Mouse (Mus musculus): Measurements from ENCODE around the gene Gm21887.
"Not testable (repeated sequence)": the region's sequence is repeated elsewhere in the genome, so short reads cannot be mapped to it uniquely, and the experiment has no call there.

Gm21887 gene

DNA sequence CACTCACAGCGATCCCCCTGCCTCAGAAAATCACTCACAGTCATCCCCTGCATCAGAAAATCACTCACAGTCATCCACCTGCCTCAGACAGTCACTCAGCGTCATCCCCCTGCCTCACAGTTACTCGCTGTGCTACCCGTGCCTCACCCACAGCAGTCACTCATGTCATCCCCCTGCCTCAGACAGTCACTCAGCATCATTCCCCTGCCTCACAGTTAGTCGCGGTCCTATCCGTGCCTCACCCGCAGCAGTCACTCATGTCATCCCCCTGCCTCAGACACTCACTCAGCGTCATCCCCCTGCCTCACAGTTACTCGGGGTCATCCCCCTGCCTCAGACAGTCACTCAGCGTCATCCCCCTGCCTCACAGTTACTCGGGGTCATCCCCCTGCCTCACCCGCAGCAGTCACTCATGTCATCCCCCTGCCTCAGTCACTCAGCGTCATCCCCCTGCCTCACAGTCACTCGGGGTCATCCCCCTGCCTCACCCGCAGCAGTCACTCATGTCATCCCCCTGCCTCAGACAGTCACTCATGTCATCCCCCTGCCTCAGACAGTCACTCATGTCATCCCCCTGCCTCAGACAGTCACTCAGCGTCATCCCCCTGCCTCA is 13.4 kb upstream of the Gm21887 start:
- not testable (repeated sequence) for ATAC-seq (ENCODE audit: insufficient number of reproducible peaks, low FRiP score, low TSS enrichment)

DNA sequence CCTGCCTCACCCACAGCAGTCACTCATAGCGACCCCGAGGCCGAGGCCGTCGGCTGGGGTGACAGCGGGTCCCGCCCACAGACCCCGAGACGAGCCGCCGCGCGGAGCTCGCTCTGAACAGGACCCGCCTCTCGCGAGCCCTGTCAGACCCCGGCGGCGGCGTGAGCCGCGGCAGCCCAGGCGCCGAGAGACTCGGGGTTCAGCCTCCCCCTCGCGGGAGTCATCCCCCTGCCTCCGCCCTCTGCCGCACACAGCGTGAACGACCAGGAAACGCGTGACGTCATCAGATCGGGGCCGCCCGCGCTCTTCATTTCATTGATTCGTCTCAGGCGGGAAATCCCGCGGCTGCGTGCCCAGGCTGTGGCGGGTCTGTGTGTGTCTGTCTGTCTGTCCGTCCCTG is 12.5 kb upstream of the Gm21887 start:
- ATAC-seq (ENCODE audit: insufficient number of reproducible peaks, low FRiP score, low TSS enrichment), result not testable (repeated sequence)

GRCm38 (mm10) chrX:169997456-169997853 is 12.0 kb upstream of the Gm21887 start:
- not testable (repeated sequence) for ATAC-seq (ENCODE audit: insufficient number of reproducible peaks, low FRiP score, low TSS enrichment)

DNA sequence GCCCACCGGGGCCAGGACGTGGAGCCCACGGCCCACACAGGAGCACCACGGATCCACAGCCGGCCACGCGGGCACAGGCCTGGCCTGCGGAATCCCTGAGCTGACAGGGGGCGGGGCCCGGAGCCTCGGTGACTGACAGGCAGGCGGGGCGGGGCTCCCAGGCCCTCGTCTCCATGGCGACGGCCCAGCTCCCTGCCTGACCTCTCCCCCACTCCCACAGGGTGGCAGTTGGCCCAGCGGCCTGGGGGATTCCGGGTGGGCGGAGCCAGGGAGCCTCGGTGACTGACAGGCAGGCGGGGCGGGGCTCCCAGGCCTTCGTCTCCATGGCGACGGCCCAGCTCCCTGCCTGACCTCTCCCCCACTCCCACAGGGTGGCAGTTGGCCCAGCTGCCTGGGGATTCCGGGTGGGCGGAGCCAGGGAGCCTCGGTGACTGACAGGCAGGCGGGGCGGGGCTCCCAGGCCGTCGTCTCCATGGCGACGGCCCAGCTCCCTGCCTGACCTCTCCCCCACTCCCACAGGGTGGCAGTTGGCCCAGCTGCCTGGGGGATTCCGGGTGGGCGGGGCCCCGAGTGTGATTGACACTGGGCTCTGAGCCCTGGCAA is 11.5 kb upstream of the Gm21887 start:
- peak; percentile 23; the same call in 1 of the 2 replicates for ATAC-seq (ENCODE audit: insufficient number of reproducible peaks, low FRiP score, low TSS enrichment)

DNA sequence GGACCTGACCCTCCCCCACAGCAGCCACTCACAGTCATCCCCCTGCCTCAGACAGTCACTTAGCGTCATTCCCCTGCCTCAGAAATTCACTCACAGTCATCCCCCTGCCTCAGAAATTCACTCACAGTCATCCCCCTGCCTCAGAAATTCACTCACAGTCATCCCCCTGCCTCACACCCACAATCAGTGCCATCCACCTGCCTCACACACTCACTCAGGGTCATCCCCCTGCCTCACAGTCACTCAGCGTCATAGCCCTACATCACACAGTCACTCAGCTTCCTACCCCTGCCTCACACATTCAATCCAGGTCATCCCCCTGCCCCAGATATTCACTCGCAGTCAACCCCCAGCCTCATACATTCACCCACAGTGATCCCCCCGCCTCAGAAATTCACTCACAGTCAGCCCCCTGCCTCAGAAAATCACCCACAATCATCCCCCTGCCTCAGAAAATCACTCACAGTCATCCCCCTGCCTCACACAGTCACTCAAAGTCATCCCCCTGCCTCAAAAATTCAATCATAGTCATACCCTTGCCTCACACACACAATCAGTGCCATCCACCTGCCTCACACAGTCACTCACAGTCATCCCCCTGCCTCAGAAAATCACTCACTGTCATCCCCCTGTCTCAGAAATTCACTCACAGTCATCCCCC is 10.8 kb upstream of the Gm21887 start:
- ATAC-seq (ENCODE audit: insufficient number of reproducible peaks, low FRiP score, low TSS enrichment), result not testable (repeated sequence)

DNA sequence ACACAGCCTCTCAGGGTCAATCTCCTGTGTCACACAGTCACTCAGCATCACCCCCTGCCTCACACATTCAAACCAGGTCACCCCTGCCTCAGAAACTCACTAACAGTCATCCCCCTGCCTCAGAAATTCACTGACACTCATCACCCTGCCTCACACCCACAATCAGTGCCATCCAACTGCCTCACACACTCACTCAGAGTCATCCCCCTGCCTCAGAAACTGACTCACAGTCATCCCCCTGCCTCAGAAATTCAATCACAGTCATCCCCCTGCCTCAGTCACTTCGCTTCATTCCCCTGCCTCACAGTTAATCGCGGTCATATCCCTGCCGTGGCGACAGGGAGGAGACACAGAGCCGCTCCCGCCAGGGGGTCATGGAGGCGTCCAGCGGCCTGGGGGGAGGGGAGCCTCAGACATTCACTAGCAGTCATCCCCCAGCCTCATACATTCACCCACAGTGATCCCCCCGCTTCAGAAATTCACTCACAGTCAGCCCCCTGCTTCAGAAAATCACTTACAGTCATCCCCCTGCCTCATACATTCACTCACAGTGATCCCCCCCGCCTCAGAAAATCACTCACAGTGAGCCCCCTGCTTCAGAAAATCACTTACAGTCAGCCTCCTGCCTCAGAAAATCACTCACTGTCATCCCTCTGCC is 10.1 kb upstream of the Gm21887 start:
- ATAC-seq (ENCODE audit: insufficient number of reproducible peaks, low FRiP score, low TSS enrichment), result not testable (repeated sequence)

GRCm38 (mm10) chrX:169999912-170000641 is 9.4 kb upstream of the Gm21887 start:
- 0 out of 2 replicates have a peak, but pooled peaks have one; percentile 47 for ATAC-seq (ENCODE audit: insufficient number of reproducible peaks, low FRiP score, low TSS enrichment)

DNA sequence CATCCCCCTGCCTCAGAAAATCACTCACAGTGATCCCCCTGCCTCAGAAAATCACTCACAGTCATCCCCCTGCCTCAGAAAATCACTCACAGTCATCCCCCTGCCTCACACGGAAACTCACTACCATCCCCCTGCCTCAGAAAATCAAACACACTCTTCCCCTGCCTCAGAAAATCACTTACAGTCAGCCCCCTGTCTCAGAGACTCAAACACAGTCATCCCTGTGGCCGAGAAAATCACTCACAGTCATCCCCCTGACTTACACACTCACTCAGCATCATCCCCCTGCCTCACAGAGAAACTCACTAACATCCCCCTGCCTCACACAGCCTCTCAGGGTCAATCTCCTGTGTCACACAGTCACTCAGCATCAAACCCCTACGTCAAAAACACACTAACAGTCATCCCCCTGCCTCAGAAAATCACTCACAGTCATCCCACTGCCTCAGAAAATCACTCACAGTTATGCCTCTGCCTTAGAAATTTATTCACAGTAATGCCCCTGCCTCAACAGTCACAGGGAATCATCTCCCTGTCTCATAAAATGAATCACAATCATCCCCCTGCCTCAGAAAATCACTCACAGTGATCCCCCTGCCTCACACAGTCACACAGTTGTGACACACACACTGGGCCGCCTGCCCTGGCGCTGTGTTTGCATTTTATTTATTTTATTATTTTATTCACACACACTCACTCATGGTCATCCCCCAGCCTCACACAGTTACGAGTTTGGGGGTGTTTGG is 8.6 kb upstream of the Gm21887 start:
- peak; percentile 11; the same call in 1 of the 2 replicates for ATAC-seq (ENCODE audit: insufficient number of reproducible peaks, low FRiP score, low TSS enrichment)

- ATAC-seq (ENCODE audit: insufficient number of reproducible peaks, low FRiP score, low TSS enrichment), result peak; percentile 62
Observed at GRCm38 (mm10) chrX:170001388-170001695, 8.1 kb upstream of the Gm21887 start.

GRCm38 (mm10) chrX:170002510-170003197 is 6.8 kb upstream of the Gm21887 start:
- ATAC-seq (ENCODE audit: insufficient number of reproducible peaks, low FRiP score, low TSS enrichment), result peak; percentile 59; the same call in 1 of the 2 replicates

GRCm38 (mm10) chrX:170003536-170003935 is 5.9 kb upstream of the Gm21887 start:
- ATAC-seq (ENCODE audit: insufficient number of reproducible peaks, low FRiP score, low TSS enrichment), result not testable (repeated sequence)

- not testable (repeated sequence) for ATAC-seq (ENCODE audit: insufficient number of reproducible peaks, low FRiP score, low TSS enrichment)
Observed at GRCm38 (mm10) chrX:170004236-170004635, 5.2 kb upstream of the Gm21887 start.

DNA sequence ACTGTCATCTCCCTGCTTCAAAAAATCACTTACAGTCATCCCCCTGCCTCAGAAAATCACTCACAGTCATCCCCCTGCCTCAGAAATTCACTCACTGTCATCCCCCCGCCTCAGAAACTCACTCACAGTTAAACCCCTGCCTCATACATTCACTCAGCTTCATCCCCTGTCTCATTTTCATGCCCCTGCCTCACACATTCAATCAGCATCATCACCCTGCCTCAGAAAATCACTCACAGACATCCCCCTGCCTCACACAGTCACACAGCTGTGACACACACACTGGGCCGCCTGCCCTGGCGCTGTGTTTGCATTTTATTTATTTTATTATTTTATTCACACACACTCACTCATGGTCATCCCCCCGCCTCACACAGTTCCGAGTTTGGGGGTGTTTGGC is 4.7 kb upstream of the Gm21887 start:
- not testable (repeated sequence) for ATAC-seq (ENCODE audit: insufficient number of reproducible peaks, low FRiP score, low TSS enrichment)

- not testable (repeated sequence) for ATAC-seq (ENCODE audit: insufficient number of reproducible peaks, low FRiP score, low TSS enrichment)
Observed at GRCm38 (mm10) chrX:170005194-170005593, 4.3 kb upstream of the Gm21887 start.

DNA sequence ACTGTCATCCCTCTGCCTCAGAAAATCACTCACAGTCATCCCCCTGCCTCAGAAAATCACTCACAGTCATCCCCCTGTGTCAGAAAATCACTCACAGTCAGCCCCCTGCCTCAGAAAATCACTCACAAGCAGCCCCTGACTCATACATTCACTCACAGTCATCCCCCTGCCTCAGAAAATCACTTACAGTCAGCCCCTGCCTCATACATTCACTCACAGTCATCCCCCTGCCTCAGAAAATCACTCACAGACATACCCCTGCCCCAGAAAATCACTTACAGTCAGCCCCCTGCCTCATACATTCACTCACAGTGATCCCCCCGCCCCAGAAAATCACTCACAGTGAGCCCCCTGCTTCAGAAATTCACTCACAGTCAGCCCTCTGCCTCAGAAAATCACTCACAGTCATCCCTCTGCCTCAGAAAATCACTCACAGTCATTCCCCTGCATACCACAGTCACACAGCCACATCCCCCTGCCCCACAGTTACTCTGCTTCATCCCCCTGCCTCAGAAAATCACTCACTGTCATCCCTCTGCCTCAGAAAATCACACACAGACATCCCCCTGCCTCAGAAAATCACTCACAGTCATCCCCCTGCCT is 3.7 kb upstream of the Gm21887 start:
- not testable (repeated sequence) for ATAC-seq (ENCODE audit: insufficient number of reproducible peaks, low FRiP score, low TSS enrichment)

GRCm38 (mm10) chrX:170006694-170007247 is 2.7 kb upstream of the Gm21887 start:
- ATAC-seq (ENCODE audit: insufficient number of reproducible peaks, low FRiP score, low TSS enrichment), result not testable (repeated sequence)

- ATAC-seq (ENCODE audit: insufficient number of reproducible peaks, low FRiP score, low TSS enrichment), result not testable (repeated sequence)
Observed at GRCm38 (mm10) chrX:170007375-170008178, 1.9 kb upstream of the Gm21887 start.

- not testable (repeated sequence) for ATAC-seq (ENCODE audit: insufficient number of reproducible peaks, low FRiP score, low TSS enrichment)
Observed at GRCm38 (mm10) chrX:170008179-170008467, 1.3 kb upstream of the Gm21887 start.

All from cerebellum, adult (tissue).